Mouse (Mus musculus) testis, adult 2 months (tissue): ENCODE results near the gene Tap1.

Experiments used
- CTCF ChIP-seq: fragments of 200-500 bp; IDR thresholded peaks from 2 replicates; pipeline ENCODE4 v1.5.1; 2012; ENCODE audit warnings: low read depth, mild to moderate bottlenecking, inconsistent platforms, low read length, moderate library complexity; ENCODE audit not compliant: control insufficient read depth, insufficient read depth, insufficient replicate concordance
- POLR2A ChIP-seq: fragments of 200-500 bp; IDR thresholded peaks from 2 replicates; pipeline ENCODE4 v1.6.1; 2012; ENCODE audit warnings: low read depth, mild to moderate bottlenecking, inconsistent platforms, low read length, moderate library complexity; ENCODE audit not compliant: control insufficient read depth

DNA sequence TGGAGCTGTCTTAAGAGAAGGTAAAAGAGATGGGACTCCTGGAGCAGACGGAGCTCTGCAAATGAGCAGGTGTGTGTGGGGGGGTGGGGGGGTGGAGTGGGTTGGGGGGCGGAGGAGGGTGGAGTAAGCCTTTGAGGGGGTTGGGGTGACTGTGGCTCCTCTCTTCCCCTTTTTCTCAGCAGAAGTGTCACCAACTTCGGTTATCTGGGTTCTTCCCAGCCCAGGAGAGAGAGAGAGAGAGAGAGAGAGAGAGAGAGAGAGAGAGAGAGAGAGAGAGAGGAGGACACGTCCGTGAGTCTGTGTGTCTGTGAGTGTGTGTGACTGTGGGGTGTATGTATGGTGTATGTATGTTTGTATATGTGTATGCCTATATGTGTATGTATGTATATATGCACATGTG is 43.9 kb upstream of the Tap1 start:
- TF ChIP-seq CTCF, result no peak
- no peak for TF ChIP-seq POLR2A
